8 mouse cellular contexts compared by ENCODE assay signal in genomic region chr14:78849961-78850578, GRCm38 (mm10). TPM values are rescaled to one million over a fixed set of nuclear protein-coding genes. Genes with fewer than 3 reads are reported as not detected.
A peak's percentile ranks its signal among the peaks of the same experiment; 100 is the strongest.
DNase-seq lines count a peak whose midpoint lies in the region; ATAC-seq and TF ChIP-seq lines count a peak whose summit lies in the region.

No protein-coding gene starts in this region.

- peaks cover 16% of the 10 kb centered on the region for H3K4me1 ChIP-seq in liver, adult 2 months (ENCODE audit: control insufficient read depth, insufficient read depth, low read length)
- peaks cover 21% of the 10 kb centered on the region for H3K4me1 ChIP-seq in neural tube, embryonic 12.5 days

- no peak for TF ChIP-seq CTCF in liver, adult 2 months (IDR thresholded peaks at IDR 0.05; ENCODE audit: low read depth, low read length)

- peaks cover 3% of the 10 kb centered on the region for H3K79me2 ChIP-seq in liver, adult 2 months (ENCODE audit: control insufficient read depth, insufficient read depth, low read length)

- intact Hi-C loops in left cerebral cortex, postnatal 36 days (cut with DNase I), result loop anchor here (2.0 to 5.0 kb wide), 2 partner anchors 117 to 257 kb away; partner anchors contain the start of gene Dgkh

- TF ChIP-seq POLR2A in liver, adult 2 months (IDR thresholded peaks at IDR 0.05; ENCODE audit: extremely low read depth, insufficient read depth, low read length), result no peak

- 0 out of 2 replicates have a peak, but pooled peaks have one; percentile 10 for ATAC-seq in common myeloid progenitor, adult 5-6 weeks (replicated peaks; ENCODE audit: low read depth, poor library complexity, severe bottlenecking)
- no peak for ATAC-seq in neural tube, embryonic 12.5 days (ENCODE audit: low FRiP score, low read depth)
- ATAC-seq in frontal cortex, adult (ENCODE audit: low TSS enrichment), result no peak

- H3K9ac ChIP-seq in liver, adult 2 months (ENCODE audit: low read depth, low read length), result peak overlapping the region; percentile 100
- no peak overlapping the region for H3K9ac ChIP-seq in neural tube, embryonic 12.5 days

- no peaks in the 10 kb centered on the region for H3K9me3 ChIP-seq in neural tube, embryonic 12.5 days

- peak overlapping the region; percentile 99 for H3K27ac ChIP-seq in liver, adult 2 months (replicated peaks; ENCODE audit: insufficient read depth, low read depth, low read length)
- no peak overlapping the region for H3K27ac ChIP-seq in neural tube, embryonic 12.5 days

- H3K4me3 ChIP-seq in liver, adult 2 months (ENCODE audit: insufficient read depth, low read depth, low read length), result peak overlapping the region; percentile 99
- no peak overlapping the region for H3K4me3 ChIP-seq in neural tube, embryonic 12.5 days

- DNase-seq in liver, adult 2 months (ENCODE audit: extremely low read depth, low read depth, low spot score), result no peak
- DNase-seq in liver, result no peak
- DNase-seq in induced T-regulatory cell, adult 2 months (ENCODE audit: low read depth), result peak; percentile 22
- DNase-seq in left cerebral cortex, postnatal 36 days (ENCODE audit: low spot score in 2 of 2), result no peak
- DNase-seq in B cell, adult 2 months, result no peak

- H3K4me2 ChIP-seq in neural tube, embryonic 12.5 days (replicated peaks), result peak overlapping the region; percentile 78

- no peaks in the 10 kb centered on the region for H3K36me3 ChIP-seq in liver, adult 2 months (ENCODE audit: control insufficient read depth, insufficient read depth, low read length)
- no peaks in the 10 kb centered on the region for H3K36me3 ChIP-seq in neural tube, embryonic 12.5 days

- no peaks in the 10 kb centered on the region for H3K27me3 ChIP-seq in liver, adult 2 months (ENCODE audit: control insufficient read depth, insufficient read depth, low read length)
- H3K27me3 ChIP-seq in neural tube, embryonic 12.5 days (replicated peaks), result no peaks in the 10 kb centered on the region

- WGBS in liver, adult 2 months, result 12% methylated on average over 5 of the region's 5 CpGs
- 55% methylated on average over 5 of the region's 5 CpGs for WGBS in neural tube, embryonic 12.5 days

RNA-seq across cellular contexts. Expression of gene Vwa8, which starts 1.2 kb away (rescaled TPM):
- 88.7 and 106 TPM in 2 replicates for total RNA-seq in liver, adult 2 months (2014; rRNA removed)
- 44.0 and 48.9 TPM in 2 replicates for polyA plus RNA-seq in liver, adult 2 months (2012; rRNA removed)
- 22.3 and 23.5 TPM in 2 replicates for total RNA-seq in common myeloid progenitor, adult 5-6 weeks (2017)
- 9.5 and 10.2 TPM in 2 replicates for polyA plus RNA-seq in neural tube, embryonic 12.5 days (2016; fragmentation: Nextera tagmentation; extraction: Ambion mirVana)
- 10 to 100 TPM; 29.5 to 30.2 TPM for total RNA-seq in left cerebral cortex, postnatal 36 days (2021)
